Mouse (Mus musculus): ENCODE results near the gene Ddx50. TPM values are rescaled to one million over a fixed set of nuclear protein-coding genes. Genes with fewer than 3 reads are reported as not detected.
A peak's percentile ranks its signal among the peaks of the same experiment; 100 is the strongest.

Ddx50 gene
- total and polyA plus RNA-seq, 3 experiments, result 51.8 to 71.5 TPM; not detected in 1

GRCm38 (mm10) chr10:62603233-62604030, 47.6 kb downstream of the Ddx50 start:
- Histone ChIP-seq H3K4me1 (ENCODE audit: control insufficient read depth in 1 of 2, insufficient read depth in 2 of 2, low read length in 2 of 2) (peaks cover 0 to 15% of the 10 kb centered on the region in 2 experiments; a peak in 3 of 4 replicates), H3K27me3 (ENCODE audit: control insufficient read depth in 1 of 2, insufficient read depth in 2 of 2, low read length in 2 of 2) (no peaks in the 10 kb centered on the region), H3K27ac (ENCODE audit: control insufficient read depth, low read depth, low read length) (peak overlapping the region; percentile 77), H3K79me2 (ENCODE audit: control insufficient read depth, insufficient read depth, low read length, poor library complexity) (peaks cover 38% of the 10 kb centered on the region), H3K4me3 (ENCODE audit: control insufficient read depth in 1 of 2, insufficient read depth in 1 of 2, low read depth in 2 of 2, low read length in 2 of 2) (peak overlapping the region; percentile 70 to 72), H3K9me3 (replicated peaks; ENCODE audit: insufficient read depth, low read length) (no peaks in the 10 kb centered on the region), H3K9ac (ENCODE audit: control insufficient read depth, low read depth, low read length, poor library complexity, severe bottlenecking) (peak overlapping the region; percentile 98), H3K36me3 (ENCODE audit: control insufficient read depth in 1 of 2, insufficient read depth in 2 of 2, low read length in 2 of 2) (peaks cover 10 to 23% of the 10 kb centered on the region in 2 experiments)
- DNase-seq (ENCODE audit: low read depth, low spot score), result peak; percentile 71
- TF ChIP-seq TBP (IDR thresholded peaks at IDR 0.05; ENCODE audit: low read depth, low read length) (peak; percentile 97), ZNF384 (IDR thresholded peaks at IDR 0.05; ENCODE audit: low read depth, low read length) (peak; percentile 22; the same call in 1 of the 2 replicates), ETS1 (IDR thresholded peaks at IDR 0.05; ENCODE audit: low read depth, low read length) (peak; percentile 67), MYC (IDR thresholded peaks at IDR 0.05; ENCODE audit: low read depth, low read length) (no peak), UBTF (IDR thresholded peaks at IDR 0.05; ENCODE audit: borderline replicate concordance, insufficient read depth, low read depth, low read length) (no peak), SIN3A (IDR thresholded peaks at IDR 0.05; ENCODE audit: low read length) (peak; percentile 50)

GRCm38 (mm10) chr10:62602177-62603040, 48.6 kb downstream of the Ddx50 start, which contains the start of gene Ddx21:
Gene Ddx21, minus strand, starts transcription at chr10:62602281.
- Histone ChIP-seq H3K9me3 (replicated peaks; ENCODE audit: insufficient read depth, low read length) (no peaks in the 10 kb centered on the region), H3K27ac (ENCODE audit: control insufficient read depth, low read depth, low read length) (peak within 1 kb of the TSS; percentile 86), H3K36me3 (ENCODE audit: control insufficient read depth in 1 of 2, insufficient read depth in 2 of 2, low read length in 2 of 2) (peaks cover 17 to 32% of the 10 kb centered on the region in 2 experiments), H3K4me1 (ENCODE audit: control insufficient read depth in 1 of 2, insufficient read depth in 2 of 2, low read length in 2 of 2) (peaks cover 0 to 17% of the 10 kb centered on the region in 2 experiments; a peak in 3 of 4 replicates), H3K4me3 (ENCODE audit: control insufficient read depth in 1 of 2, insufficient read depth in 1 of 2, low read depth in 2 of 2, low read length in 2 of 2) (peak within 1 kb of the TSS; percentile 70 to 72), H3K79me2 (ENCODE audit: control insufficient read depth, insufficient read depth, low read length, poor library complexity) (peaks cover 48% of the 10 kb centered on the region), H3K27me3 (ENCODE audit: control insufficient read depth in 1 of 2, insufficient read depth in 2 of 2, low read length in 2 of 2) (no peaks in the 10 kb centered on the region), H3K9ac (ENCODE audit: control insufficient read depth, low read depth, low read length, poor library complexity, severe bottlenecking) (peak within 1 kb of the TSS; percentile 98)
- TF ChIP-seq ZNF384 (IDR thresholded peaks at IDR 0.05; ENCODE audit: low read depth, low read length) (0 out of 2 replicates have a peak, but pooled peaks have one; percentile 3), POLR2AphosphoS2 (IDR thresholded peaks at IDR 0.05; ENCODE audit: low read length) (peak; percentile 98), POLR2A (IDR thresholded peaks at IDR 0.05; ENCODE audit: control insufficient read depth in 1 of 2, insufficient read depth in 1 of 2, low read depth in 1 of 2, low read length in 2 of 2, poor library complexity in 1 of 2) (peak; percentile 85 to 98), E2F4 (IDR thresholded peaks at IDR 0.05; ENCODE audit: borderline replicate concordance, low read depth, low read length) (peak; percentile 43; the same call in 1 of the 2 replicates), ELF1 (IDR thresholded peaks at IDR 0.05; ENCODE audit: low read depth, low read length) (peak; percentile 71), GATA1 (IDR thresholded peaks at IDR 0.05; ENCODE audit: low read depth, low read length) (no peak), MEF2A (IDR thresholded peaks at IDR 0.05; ENCODE audit: extremely low read depth, insufficient replicate concordance, low read depth, low read length, poor library complexity, severe bottlenecking) (no peak), RCOR1 (IDR thresholded peaks at IDR 0.05; ENCODE audit: low read depth, low read length) (no peak; the same call in 1 of the 2 replicates), ZMIZ1 (IDR thresholded peaks at IDR 0.05; ENCODE audit: low read depth, low read length) (peak; percentile 88), HCFC1 (IDR thresholded peaks at IDR 0.05; ENCODE audit: low read depth, low read length) (peak; percentile 89), SIN3A (IDR thresholded peaks at IDR 0.05; ENCODE audit: low read length) (peak; percentile 94), UBTF (IDR thresholded peaks at IDR 0.05; ENCODE audit: borderline replicate concordance, insufficient read depth, low read depth, low read length) (no peak), NELFE (IDR thresholded peaks at IDR 0.05; ENCODE audit: low read depth, low read length) (peak; percentile 97), NRF1 (IDR thresholded peaks at IDR 0.05; ENCODE audit: insufficient read depth, low read depth, low read length, poor library complexity, severe bottlenecking) (0 out of 2 replicates have a peak, but pooled peaks have one; percentile 7), TAL1 (IDR thresholded peaks at IDR 0.05; ENCODE audit: low read length) (peak; percentile 24; the same call in 1 of the 2 replicates), KAT2A (conservative IDR thresholded peaks at IDR 0.05; ENCODE audit: low read depth, low read length) (peak; percentile 63), MYC (IDR thresholded peaks at IDR 0.05; ENCODE audit: low read depth, low read length) (peak; percentile 98), MAZ (IDR thresholded peaks at IDR 0.05; ENCODE audit: low read depth, low read length) (no peak), RAD21 (IDR thresholded peaks at IDR 0.05; ENCODE audit: low read depth, low read length) (no peak), BHLHE40 (IDR thresholded peaks at IDR 0.05; ENCODE audit: borderline replicate concordance, low read depth, low read length) (no peak), ETS1 (IDR thresholded peaks at IDR 0.05; ENCODE audit: low read depth, low read length) (peak; percentile 59), TBP (IDR thresholded peaks at IDR 0.05; ENCODE audit: low read depth, low read length) (peak; percentile 88), MXI1 (IDR thresholded peaks at IDR 0.05; ENCODE audit: low read depth, low read length) (peak; percentile 99), MAX (IDR thresholded peaks at IDR 0.05; ENCODE audit: low read length) (peak; percentile 95), TCF12 (IDR thresholded peaks at IDR 0.05; ENCODE audit: low read depth, low read length) (peak; percentile 70)
- DNase-seq (ENCODE audit: low read depth, low spot score), result peak; percentile 97
